Mouse (Mus musculus) gastrocnemius, adult 18-20 months (tissue): ENCODE measurements at regions not wholly inside any gene's neighbourhood (a gene's known extent, or its start where the extent isn't known, plus 50 kb on each side); places are given as distances from the start of the nearest gene placed in this dataset.

ENCODE experiments used
- DNase-seq: peaks from one replicate; pipeline ENCODE4 v3.0.0; 2021; ENCODE audit warnings: low spot score

DNA sequence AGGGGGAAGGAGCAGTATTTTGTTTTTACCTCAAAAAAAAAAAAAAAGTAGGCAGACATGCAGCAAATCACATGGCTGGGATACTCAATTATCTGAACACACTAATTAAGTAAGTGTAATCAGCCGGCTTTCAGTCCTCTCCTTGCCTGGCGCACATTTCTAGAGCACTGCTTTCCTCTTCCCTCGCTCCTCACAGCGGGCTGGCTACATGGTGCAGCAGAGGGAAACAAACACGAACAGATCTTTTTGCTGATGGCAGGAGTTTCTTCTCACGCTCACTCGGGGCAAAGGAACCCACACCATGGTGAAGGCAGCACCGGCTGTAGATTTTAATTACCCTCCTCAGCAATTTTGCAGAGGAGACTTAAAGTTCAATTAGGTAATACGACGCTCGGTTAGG is 169.7 kb upstream of the Azi2 start:
- DNase-seq, result no peak

DNA sequence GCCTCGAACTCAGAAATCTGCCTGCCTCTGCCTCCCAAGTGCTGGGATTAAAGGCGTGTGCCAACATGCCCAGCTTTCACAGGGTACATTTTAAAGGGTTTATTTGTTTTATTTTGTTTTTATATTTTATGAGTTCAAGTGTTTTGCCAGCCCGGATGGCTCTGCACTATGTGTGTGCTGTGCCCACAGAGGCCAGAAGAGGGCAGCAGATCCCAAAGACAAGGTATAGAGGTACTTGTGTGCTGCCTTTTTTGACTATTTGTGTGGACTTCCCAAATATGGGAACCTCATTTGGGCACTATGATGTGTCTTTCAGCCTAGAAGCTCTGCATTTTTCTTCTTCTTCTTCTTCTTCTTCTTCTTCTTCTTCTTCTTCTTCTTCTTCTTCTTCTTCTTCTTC is 176.4 kb upstream of the Azi2 start:
- no peak for DNase-seq

DNA sequence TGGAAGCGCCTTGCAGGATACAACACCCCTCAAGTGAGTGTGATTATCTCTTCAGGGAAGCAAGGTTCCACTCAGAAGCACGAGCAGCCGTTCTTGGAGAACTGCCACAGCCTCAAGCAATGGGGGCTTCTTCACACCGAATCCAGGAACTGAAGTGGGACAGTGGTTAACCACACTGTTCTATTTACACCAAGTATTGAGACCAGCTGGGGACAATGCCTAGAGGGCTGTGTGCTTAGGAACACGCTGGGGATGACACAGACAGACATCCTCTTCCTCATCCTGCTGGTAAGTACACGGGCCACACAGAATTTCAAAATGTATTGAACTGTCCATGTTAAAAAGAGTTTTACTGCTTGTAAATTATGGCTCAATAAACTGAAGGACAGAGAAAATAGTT is 177.0 kb upstream of the Azi2 start:
- DNase-seq, result no peak

DNA sequence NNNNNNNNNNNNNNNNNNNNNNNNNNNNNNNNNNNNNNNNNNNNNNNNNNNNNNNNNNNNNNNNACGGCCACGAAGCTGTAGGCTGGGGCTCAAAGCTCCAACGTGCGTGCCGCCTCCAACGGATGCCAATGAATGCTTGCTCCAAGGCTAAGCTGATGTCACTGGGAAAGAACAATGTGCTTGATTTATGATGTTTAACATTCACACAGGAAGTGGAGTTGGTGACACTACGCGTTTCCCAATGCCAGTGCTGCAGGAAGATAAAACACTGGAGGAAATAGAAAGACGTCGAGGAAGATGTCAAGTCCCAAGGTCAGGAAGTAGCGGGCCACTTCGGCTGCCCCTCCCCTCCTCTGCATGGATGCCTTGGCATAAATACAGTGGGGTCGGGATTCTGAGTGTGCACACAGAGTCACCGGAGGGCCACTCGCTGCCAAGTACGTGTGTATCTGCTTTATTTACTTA is 180.7 kb upstream of the Azi2 start:
- no peak for DNase-seq

DNA sequence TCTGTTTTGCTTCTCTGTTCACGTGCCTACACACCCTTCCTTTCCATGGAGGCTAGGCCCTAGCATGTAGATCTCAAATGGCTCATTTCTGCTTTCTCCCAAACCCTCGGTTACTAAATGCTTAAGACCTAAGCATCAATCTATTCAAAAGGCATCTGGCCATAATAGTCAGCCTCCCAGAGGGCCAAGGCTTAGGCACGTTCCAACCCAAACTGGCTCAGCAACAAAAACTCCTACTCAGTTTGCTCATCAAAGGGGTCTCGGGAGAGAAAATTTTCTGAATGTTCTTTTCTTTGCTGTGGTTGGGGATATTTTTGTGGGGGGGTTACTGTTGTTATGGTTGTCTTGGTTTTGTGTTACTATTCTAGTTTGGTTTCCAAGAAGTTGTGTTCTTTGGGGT is 196.8 kb upstream of the Azi2 start:
- no peak for DNase-seq

DNA sequence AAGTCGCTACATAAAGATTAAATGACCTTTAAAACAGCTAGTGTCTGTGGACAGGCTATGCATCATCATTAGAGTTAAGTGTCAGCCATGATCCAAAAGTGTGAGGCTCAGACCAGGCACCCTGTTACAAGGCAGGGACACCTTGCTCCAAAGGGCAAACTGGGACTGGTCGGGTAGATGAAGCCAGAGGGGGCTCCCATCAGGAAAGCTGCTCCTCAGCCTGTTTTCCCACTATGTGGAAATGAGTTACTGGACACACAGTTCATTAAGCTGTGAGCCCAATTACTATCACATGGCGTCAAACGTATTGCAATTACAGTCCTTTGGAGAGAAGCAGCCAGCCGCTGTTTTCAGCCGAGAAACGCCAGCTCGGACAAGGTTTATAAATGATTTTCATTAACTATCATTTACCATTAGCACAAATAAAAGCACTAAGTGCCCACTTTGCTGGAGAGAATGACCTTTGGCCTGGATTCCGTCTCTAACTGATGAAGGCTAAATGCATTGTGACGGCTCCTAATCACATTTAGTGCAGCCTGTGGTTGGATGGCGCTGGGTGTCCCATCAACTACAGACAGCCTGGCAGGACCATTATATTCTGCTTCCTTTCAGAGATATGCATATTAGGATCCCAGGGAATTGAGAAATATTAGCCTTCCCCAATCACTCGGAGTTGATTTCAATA is 203.5 kb upstream of the Azi2 start:
- DNase-seq, result no peak

DNA sequence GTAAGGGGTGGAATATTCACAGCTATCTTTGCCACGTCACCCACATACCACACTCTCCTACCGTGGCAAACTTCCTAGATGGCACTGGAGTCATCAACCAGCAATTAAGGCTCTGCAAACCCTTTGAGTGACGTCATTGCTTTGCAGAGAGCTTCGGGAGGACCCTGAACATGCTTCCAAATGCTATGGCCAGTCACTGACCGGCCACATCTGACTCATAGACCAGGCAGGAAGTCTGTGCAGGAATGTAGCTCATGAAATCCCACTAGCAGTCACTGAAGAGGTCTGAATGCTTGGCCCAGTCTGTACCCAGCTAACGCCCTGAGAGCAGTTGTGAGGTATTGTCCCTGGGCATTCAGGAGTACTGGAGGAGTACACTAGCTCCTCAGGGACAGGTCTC is 203.9 kb upstream of the Rbms3 start:
- no peak for DNase-seq

DNA sequence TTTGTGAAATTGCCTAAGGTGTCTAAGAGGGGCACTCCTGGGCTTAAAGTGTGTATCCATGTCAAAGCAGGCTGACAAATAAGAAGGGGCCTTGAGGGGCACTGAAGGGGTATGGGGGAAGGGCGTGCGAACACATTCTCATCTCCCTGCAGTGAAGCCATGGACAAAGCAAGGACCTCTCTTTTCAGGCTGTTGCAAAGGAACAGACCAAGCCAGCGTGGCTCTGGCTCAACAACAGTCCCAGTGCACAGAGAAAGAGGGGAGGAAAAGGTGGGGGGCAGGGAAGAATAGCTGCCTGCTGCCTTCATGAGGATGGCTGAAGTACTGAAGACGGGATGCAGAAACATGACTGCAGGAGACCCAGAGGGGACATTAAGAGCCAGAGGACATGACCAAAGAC is 184.9 kb upstream of the Rbms3 start:
- DNase-seq, result no peak

DNA sequence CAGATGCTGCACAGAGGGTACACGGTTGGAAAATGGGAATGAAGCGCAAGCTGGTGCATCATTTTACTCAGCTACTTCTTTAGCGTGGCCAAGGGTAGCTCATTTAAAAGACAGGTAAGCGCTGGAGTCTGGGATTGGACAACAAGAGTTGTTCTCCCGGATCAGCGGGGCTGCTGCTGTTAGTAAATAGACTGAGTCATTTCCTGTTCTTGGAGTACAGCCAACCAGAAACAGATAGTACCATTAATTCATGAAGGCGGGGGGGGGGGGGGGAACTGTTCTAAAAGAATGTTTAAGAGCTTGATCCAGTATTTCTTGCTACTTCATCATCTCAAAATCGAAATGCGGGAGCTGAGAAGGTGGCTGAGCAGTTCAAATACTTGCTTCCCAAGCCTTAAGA is 183.5 kb upstream of the Rbms3 start:
- no peak for DNase-seq

DNA sequence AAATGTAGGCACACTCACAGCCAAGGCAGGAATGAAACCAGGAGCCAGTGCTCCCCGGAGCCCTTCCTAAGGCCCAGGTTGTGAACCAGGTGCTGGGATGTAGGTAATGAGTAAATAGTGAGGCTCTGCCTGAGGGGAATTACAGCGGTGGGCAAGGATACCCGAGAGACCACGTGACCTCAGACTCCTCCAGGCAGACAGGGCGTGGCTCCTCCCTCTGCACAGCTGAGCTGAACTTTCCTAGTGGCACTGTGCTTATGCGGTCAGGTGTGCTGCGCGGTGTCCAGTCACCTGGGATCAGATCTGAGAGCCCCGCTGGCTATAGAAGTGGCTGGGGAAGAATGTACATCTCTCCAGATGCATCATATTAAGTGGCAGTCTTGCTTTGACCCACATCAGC is 176.1 kb upstream of the Rbms3 start:
- no peak for DNase-seq

DNA sequence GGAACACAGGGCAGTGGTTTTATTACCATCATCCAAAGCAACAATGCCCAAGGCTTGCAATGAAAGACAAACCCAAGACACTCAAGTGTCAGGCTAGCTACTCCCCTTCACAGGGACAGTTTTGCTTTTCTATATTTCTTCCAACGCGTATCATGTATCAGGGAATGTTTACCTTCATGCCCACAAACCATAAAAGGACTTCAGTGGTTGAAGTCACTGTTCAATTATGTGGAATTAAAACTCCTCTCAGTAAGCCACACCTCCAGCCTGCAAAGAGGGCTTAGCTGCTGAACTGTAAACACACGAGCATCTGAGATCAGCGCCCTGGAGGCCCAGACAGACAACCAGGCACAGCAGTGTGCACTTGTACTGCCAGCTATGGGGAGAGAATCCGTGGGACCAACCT is 154.5 kb upstream of the Rbms3 start:
- no peak for DNase-seq

DNA sequence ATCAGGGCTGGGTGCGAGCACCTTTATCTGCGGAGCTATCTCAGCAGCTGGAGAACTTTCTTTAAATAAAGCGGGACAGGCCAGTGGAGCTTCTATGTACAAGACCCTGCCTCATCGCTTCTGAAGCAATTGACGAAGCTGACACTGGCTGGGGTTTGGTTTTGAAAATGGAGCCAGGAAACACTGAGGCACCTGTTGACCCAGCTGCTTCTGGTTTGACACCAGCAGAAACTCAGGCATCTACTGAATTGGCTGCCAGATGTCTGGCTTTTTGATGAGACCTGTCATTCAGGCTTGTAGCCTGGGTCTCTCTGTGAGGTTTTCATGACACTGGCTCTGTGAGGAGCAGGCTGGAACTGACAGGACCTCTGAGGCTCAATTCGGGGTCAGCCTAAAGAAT is 124.9 kb upstream of the Rbms3 start:
- no peak for DNase-seq

DNA sequence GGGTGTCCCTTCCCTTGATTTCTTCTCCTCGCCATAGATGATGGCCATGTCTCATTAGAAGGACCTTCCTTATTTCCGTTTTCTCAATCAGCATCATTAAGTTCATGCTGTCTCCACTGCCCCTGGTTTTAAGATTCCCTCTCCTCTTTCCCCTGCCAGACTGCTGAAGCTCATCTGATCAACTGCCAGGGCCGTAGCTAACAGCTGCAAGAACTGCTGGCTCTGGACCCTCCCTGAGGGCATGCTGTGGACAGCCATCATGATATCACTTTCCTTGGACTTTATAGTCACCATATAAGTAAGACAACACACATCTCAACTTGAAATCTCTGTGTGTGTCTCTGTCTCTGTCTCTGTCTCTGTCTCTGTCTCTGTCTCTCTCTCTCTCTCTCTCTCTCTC is 123.8 kb upstream of the Rbms3 start:
- DNase-seq, result no peak

DNA sequence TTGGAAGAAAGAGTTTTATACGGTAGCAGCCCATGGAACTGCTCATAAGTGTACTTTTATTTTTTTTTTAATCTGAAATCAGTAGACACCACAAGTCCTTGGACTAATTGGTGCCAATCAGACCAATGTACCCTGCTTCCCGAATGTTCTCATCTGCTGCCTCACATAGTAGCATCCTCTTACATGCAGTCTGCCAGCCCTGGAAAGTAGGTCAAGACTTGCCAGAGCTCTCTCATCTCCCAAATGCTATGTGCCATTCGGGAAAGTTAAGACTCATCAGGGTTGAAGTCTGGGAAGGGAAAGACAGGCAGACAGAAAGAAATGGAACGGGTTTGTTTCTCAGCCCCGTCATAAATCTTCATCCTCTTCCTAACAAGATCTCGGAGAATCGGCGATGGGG is 115.2 kb upstream of the Rbms3 start:
- DNase-seq, result no peak

DNA sequence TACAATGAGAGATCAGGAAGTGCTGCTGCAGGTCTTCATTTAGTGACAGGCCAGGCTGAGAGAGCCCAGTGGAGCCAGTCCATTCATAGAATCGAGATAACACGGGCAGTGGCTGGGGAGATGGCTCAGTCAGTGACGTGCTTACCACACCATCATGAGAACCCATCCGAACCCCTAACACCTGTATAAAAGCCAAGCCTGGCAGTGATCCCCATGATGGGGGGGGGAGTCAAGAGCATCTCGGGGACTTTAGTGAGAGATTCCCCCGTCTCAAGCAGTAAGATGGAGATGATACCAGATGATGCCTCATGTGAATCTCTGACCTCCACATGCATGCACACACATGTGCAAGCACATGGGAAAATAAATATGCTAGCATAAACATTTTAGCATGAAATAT is 99.7 kb upstream of the Rbms3 start:
- DNase-seq, result no peak

DNA sequence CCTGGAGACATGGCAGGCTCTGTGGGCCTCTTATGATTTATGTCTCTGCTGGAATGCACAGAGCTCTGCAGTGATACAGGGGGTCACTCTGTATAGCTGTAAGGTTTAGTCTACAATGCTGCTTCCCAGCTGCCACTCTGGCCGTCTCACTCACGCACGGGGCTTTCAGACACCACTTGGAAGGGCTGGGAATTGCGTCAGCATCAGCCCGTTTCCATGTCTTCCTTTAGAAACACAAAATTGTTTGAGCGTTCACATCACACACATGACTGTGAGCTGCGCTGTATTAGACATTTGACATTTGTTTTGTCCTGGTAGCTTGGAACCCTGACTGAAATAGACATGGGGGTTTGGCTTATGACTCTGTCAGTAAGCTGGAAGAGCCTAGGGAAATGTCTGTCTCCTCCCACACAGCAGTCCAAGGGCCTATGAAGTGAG is 90.5 kb upstream of the Rbms3 start:
- no peak for DNase-seq

DNA sequence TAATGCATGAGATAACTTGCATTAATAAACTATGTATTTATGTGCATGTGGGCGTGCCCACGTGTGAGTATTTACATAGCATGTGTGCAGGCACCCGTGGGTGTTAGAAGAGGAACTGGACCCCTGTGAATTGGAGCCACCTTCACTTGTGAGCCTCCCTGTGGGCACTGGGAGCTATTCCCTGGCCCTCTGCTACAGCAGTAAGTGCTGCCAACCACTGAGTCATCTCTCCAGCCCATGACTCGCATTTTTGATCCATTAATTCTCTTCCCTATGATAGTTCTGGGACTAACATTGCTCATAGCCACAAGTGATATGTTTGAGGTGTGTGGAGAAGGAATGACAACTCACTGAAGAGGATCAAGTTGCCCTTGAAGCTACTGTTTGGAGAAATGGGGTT is 87.6 kb upstream of the Rbms3 start:
- DNase-seq, result no peak

DNA sequence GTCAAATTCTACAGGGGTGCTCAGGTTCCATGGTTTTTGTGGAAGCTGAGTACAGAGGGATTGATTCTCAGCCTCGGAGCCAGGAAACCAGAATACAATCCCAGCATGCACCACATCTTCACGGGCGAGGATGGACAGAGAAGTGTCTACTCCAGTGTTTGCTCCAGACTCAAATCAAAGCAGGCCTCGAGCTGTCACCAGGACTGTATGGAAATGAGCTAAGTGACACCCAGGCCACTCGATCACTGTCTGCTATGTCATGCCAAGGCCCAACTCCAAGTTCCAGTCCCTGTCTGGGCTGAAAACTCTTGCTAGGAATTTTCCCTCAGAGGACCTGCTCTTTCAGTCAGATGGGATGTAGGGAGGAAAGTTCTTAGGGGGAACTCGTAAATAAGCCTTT is 86.8 kb upstream of the Rbms3 start:
- DNase-seq, result no peak

DNA sequence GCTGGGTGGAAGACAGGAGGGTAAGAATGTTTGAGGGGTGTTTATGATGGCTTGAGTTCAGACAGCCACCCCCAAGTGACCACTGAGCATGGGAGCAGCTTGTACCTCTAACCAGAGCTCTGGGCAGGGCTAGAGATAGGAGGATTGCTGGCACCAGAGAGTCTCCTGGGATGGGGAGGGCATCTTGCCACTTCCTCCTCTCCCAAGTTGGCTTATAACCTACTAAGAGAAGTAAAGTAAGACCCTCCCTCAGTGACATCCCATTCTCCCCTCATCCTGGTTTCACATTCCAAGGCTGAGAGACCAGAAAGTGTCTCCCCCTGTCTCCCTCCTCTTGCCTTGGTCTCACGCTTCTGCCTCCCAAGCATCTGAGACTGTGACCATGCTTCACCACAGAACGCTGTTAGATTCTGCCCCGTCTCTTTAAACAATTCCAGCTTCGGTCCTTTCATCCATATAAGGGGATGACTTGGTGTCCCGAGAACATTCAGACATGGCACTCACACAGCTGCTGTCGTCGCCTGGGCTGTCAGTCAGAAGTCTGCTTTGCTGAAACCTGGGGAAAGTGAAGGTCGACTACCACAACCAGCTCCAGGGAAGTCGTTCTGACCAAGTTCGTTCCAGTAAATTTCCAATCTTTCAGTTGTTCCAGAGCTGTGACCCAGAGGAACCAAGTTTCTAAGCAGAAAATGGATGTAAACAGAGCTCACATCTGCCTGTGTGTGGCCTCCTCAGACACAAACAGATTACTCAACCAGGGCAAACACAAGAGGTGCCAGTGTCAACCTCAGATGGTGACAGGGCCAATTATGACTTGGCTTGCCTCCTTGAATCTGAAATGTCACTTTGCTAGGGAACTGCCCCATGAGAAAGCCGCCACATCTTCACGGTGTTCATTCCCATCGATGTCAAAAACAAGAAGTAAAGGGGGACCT is 85.3 kb upstream of the Rbms3 start:
- no peak for DNase-seq

DNA sequence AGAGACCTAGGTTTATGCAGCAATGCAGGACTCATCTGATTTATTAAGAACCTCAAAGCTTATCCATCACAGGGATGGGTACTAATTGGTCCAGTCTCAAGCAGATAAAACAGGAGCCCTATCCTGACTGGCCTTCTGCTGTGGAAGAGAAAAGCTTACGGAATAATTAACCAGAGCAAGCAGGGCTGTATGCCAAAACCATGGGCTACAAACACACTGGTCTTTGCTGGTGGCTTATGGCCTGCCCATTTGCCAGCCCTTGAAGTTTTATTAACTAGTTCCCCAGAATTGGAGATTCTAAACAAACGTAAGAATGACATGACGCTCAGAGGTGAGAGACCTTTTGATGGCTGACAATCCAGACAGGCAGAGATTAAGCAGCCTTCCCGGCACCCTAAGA is 83.4 kb upstream of the Rbms3 start:
- no peak for DNase-seq

DNA sequence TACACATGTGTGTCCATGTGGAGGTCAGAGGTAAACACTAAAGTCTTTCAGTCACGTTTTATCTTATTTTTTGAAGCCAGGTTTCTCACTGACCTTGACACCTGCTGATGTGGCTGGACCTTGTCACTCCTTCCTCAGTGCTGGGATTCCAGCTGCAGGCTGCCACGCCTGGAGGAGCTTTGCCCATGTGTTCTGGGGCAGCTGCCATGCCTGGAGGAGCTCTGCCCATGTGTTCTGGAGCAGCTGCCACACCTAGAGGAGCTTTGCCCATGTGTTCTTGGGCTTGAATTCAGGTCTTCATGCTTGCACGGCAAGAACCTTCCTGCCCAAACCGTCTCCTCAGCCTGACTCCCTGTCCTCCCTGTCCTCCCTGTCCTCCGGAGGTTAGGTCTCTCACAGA is 82.1 kb upstream of the Rbms3 start:
- DNase-seq, result no peak

DNA sequence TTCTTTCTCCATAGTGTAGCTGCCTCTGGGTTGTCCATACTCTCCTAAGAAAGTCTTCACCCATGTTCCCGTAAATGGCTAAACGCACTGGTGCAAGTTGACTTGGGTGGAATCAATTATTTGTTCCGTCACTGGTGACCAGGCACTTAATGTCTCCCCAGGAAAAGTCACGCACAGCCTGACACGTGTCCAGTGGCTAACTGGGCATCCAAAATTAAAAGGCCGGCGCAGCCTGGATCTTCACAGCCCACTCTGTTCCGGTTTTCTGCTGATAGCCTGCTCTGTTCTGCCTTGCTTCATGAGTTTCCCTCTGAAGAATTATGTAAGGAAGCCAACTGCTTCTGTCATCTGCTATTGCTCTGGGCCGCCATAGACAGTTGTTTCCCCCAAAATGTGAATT is 81.3 kb upstream of the Rbms3 start:
- DNase-seq, result no peak

DNA sequence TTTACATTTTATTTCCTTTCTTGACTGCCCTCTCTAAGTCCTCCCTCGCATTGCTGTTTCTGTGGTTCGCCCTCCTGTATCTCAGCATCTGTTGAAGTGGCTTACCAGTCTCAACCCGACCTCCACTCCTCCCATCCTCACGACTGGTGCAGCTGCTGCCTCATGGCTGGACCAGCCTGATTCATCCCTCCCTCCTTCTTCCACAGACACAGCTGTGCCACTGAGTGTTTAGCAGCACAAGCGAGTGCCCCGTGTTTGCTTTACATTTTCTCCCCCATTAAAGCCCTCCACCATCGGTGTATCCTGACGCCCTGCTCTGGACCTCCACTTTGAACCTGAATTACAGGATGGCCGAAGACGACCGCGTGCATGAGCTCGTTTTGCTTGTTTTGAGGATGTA is 80.0 kb upstream of the Rbms3 start:
- no peak for DNase-seq
